Mouse (Mus musculus) intestine, embryonic 16.5 days (tissue): ENCODE results near the gene Tmem231. TPM values are rescaled to one million over a fixed set of nuclear protein-coding genes. Genes with fewer than 3 reads are reported as not detected.

Experiments
- ATAC-seq: fragments of 200-750 bp; cut with Nextera tagmentation; 2 replicates; pipeline ENCODE4 v1.8.0; 2017; ENCODE audit warnings: moderate TSS enrichment, moderate library complexity
- H3K27ac ChIP-seq: fragments of 300-500 bp; sonication (generic); 2 replicates; pipeline ENCODE4 v1.5.1; 2014; ENCODE audit warnings: mild to moderate bottlenecking, low read length
- H3K27me3 ChIP-seq: fragments of 300-500 bp; sonication (generic); replicated peaks from 2 replicates; pipeline ENCODE4 v1.6.1; 2014; ENCODE audit warnings: low read length, control low read depth, mixed read lengths; ENCODE audit not compliant: control insufficient read depth, insufficient read depth
- H3K36me3 ChIP-seq: fragments of 300-500 bp; sonication (generic); 2 replicates; pipeline ENCODE4 v1.6.1; 2014; ENCODE audit warnings: low read length, control low read depth; ENCODE audit not compliant: control insufficient read depth, insufficient read depth
- H3K4me1 ChIP-seq: fragments of 300-500 bp; sonication (generic); 2 replicates; pipeline ENCODE4 v1.6.1; 2014; ENCODE audit warnings: low read length, control low read depth, mixed read lengths; ENCODE audit not compliant: control insufficient read depth, insufficient read depth
- H3K4me2 ChIP-seq: fragments of 300-500 bp; sonication (generic); 2 replicates; pipeline ENCODE4 v1.6.1; 2014; ENCODE audit warnings: low read depth, low read length, control low read depth
- H3K4me3 ChIP-seq: fragments of 300-500 bp; sonication (generic); 2 replicates; pipeline ENCODE4 v1.5.1; 2014; ENCODE audit warnings: mild to moderate bottlenecking, low read length
- H3K9ac ChIP-seq: fragments of 300-500 bp; sonication (generic); 2 replicates; pipeline ENCODE4 v1.6.1; 2014; ENCODE audit warnings: low read depth, low read length
- H3K9me3 ChIP-seq: fragments of 300-500 bp; sonication (generic); 2 replicates; pipeline ENCODE4 v1.6.1; 2016; ENCODE audit warnings: low read length, control low read depth; ENCODE audit not compliant: control insufficient read depth
- WGBS: fragments of 180-500 bp; shearing (Covaris S2); extraction: QIAGEN DNeasy Blood & Tissue Kit; methylation state at CpG from one replicate; pipeline ENCODE4 v1.1.7; 2014; 5-methylcytosine and 5-hydroxymethylcytosine counted together
- polyA plus RNA-seq: library from polyadenylated mRNA; unstranded; fragments of >200 nt; fragmentation: Nextera tagmentation; extraction: Ambion mirVana; gene quantifications from 2 replicates; pipeline ENCODE4 v1.2.1, GENCODE M21; 2015

The Tmem231 gene
- polyA plus RNA-seq, 1 experiment from 2014 or later, result 8.9 TPM

- Histone ChIP-seq H3K4me3 (no peak overlapping the region), H3K36me3 (peaks cover 17% of the 10 kb centered on the region; the same call in 1 of the 2 replicates), H3K4me1 (no peaks in the 10 kb centered on the region), H3K9me3 (no peaks in the 10 kb centered on the region), H3K27ac (no peak overlapping the region), H3K27me3 (no peaks in the 10 kb centered on the region), H3K4me2 (no peak overlapping the region), H3K9ac (no peak overlapping the region)
- 69% methylated on average over 4 of the region's 4 CpGs for WGBS
- ATAC-seq, result no peak
Measured at GRCm38 (mm10) chr8:111954844-111955594, 21.3 kb upstream of the Tmem231 start.

GRCm38 (mm10) chr8:111951936-111952335 is 18.3 kb upstream of the Tmem231 start:
- no peak overlapping the region for H3K4me3 ChIP-seq
- no peak overlapping the region for H3K27ac ChIP-seq
- H3K9me3 ChIP-seq, result no peaks in the 10 kb centered on the region
- H3K4me1 ChIP-seq, result no peaks in the 10 kb centered on the region
- 93% methylated on average over 5 of the region's 5 CpGs for WGBS
- no peak overlapping the region for H3K4me2 ChIP-seq
- H3K27me3 ChIP-seq, result no peaks in the 10 kb centered on the region
- H3K9ac ChIP-seq, result no peak overlapping the region
- peaks cover 17% of the 10 kb centered on the region for H3K36me3 ChIP-seq
- ATAC-seq, result no peak

GRCm38 (mm10) chr8:111951317-111951716 is 17.6 kb upstream of the Tmem231 start:
- Histone ChIP-seq H3K27ac (no peak overlapping the region), H3K36me3 (peaks cover 12% of the 10 kb centered on the region), H3K4me3 (no peak overlapping the region), H3K27me3 (no peaks in the 10 kb centered on the region), H3K4me2 (no peak overlapping the region), H3K4me1 (no peaks in the 10 kb centered on the region), H3K9ac (no peak overlapping the region), H3K9me3 (no peaks in the 10 kb centered on the region)
- WGBS, result 96% methylated on average over 7 of the region's 7 CpGs
- ATAC-seq, result no peak

- Histone ChIP-seq H3K4me3 (no peak overlapping the region), H3K36me3 (peaks cover 12% of the 10 kb centered on the region), H3K27ac (no peak overlapping the region), H3K4me2 (no peak overlapping the region), H3K4me1 (no peaks in the 10 kb centered on the region), H3K27me3 (no peaks in the 10 kb centered on the region), H3K9me3 (no peaks in the 10 kb centered on the region), H3K9ac (no peak overlapping the region)
- ATAC-seq, result no peak
- WGBS, result 82% methylated on average over 3 of the region's 3 CpGs
Measured at GRCm38 (mm10) chr8:111950846-111951245, 17.2 kb upstream of the Tmem231 start.

- H3K27ac ChIP-seq, result no peak overlapping the region
- H3K4me1 ChIP-seq, result no peaks in the 10 kb centered on the region
- 93% methylated on average over 8 of the region's 8 CpGs for WGBS
- H3K9ac ChIP-seq, result no peak overlapping the region
- no peak overlapping the region for H3K4me3 ChIP-seq
- no peaks in the 10 kb centered on the region for H3K9me3 ChIP-seq
- no peaks in the 10 kb centered on the region for H3K27me3 ChIP-seq
- H3K4me2 ChIP-seq, result no peak overlapping the region
- H3K36me3 ChIP-seq, result peaks cover 5% of the 10 kb centered on the region
- no peak for ATAC-seq
Measured at GRCm38 (mm10) chr8:111947954-111948353, 14.3 kb upstream of the Tmem231 start.

DNA sequence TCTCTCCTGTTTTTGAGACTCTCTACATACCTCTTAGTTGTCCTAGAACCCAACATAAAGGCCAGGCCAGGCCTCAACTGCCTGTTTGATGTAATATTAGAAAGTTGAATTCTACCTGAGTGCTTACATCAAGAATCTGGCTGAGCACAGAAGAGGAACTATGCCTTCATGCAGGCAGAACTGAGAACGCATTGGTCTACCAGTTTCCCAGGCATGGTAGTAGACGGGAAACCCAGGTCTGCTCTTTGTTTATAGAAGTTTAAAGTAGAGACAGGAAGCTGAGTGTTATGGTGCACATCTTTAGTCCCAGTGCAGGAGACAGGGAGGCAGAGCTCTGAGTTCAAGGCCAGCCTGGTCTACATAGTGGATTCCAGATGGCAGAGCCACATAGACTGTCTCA is 13.5 kb upstream of the Tmem231 start:
- Histone ChIP-seq H3K4me3 (no peak overlapping the region), H3K9ac (no peak overlapping the region), H3K27ac (no peak overlapping the region), H3K9me3 (no peaks in the 10 kb centered on the region), H3K36me3 (peaks cover 5% of the 10 kb centered on the region), H3K4me1 (no peaks in the 10 kb centered on the region), H3K4me2 (no peak overlapping the region), H3K27me3 (no peaks in the 10 kb centered on the region)
- 80% methylated on average over 2 of the region's 2 CpGs for WGBS
- no peak for ATAC-seq

DNA sequence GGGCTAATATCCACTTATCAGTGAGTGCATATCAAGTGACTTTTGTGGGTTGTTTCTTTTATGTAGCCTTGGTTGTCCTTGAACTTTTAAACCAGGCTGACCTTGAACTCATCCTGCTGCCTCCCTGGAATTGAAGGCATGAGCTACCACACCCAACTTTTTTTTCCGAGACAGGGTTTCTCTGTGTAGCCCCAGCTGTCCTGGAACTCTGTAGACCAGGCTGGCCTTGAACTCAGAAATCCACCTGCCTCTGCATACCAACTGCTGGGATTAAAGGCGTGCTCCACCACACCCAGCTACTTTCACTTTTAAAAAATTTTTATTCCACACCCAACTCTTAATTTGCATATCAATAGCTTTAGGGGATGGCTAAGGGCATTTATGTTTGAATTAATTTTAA is 9.9 kb upstream of the Tmem231 start:
- H3K36me3 ChIP-seq, result no peaks in the 10 kb centered on the region
- WGBS, result 86% methylated on average over 2 of the region's 2 CpGs
- H3K27ac ChIP-seq, result no peak overlapping the region
- H3K9me3 ChIP-seq, result no peaks in the 10 kb centered on the region
- no peak overlapping the region for H3K4me3 ChIP-seq
- no peak for ATAC-seq
- H3K4me2 ChIP-seq, result no peak overlapping the region
- H3K4me1 ChIP-seq, result peaks cover 12% of the 10 kb centered on the region; the same call in 1 of the 2 replicates
- no peak overlapping the region for H3K9ac ChIP-seq
- no peaks in the 10 kb centered on the region for H3K27me3 ChIP-seq

GRCm38 (mm10) chr8:111941101-111941454 is 7.4 kb upstream of the Tmem231 start:
- H3K4me3 ChIP-seq, result peak overlapping the region; percentile 93
- H3K9me3 ChIP-seq, result no peaks in the 10 kb centered on the region
- no peaks in the 10 kb centered on the region for H3K36me3 ChIP-seq
- peak overlapping the region; percentile 56; the same call in 1 of the 2 replicates for H3K27ac ChIP-seq
- ATAC-seq, result 0 out of 2 replicates have a peak, but pooled peaks have one; percentile 14
- under 1% methylated on average over 23 of the region's 23 CpGs for WGBS
- H3K9ac ChIP-seq, result peak overlapping the region; percentile 87
- no peaks in the 10 kb centered on the region for H3K27me3 ChIP-seq
- H3K4me2 ChIP-seq, result peak overlapping the region; percentile 94
- H3K4me1 ChIP-seq, result peaks cover 12% of the 10 kb centered on the region; the same call in 1 of the 2 replicates

- WGBS, result under 1% methylated on average over 65 of the region's 65 CpGs
Measured at GRCm38 (mm10) chr8:111940171-111941100, 6.8 kb upstream of the Tmem231 start, which contains the start of gene Gabarapl2. Gabarapl2 (plus strand) TSS chr8:111940703.

More at GRCm38 (mm10) chr8:111940171-111941100, 6.8 kb upstream of the Tmem231 start, which contains the start of gene Gabarapl2:
- ATAC-seq, result peak; percentile 97
- Histone ChIP-seq H3K9me3 (no peaks in the 10 kb centered on the region), H3K4me1 (peaks cover 12% of the 10 kb centered on the region; the same call in 1 of the 2 replicates), H3K27ac (peak within 1 kb of the TSS; percentile 80), H3K4me3 (peak within 1 kb of the TSS; percentile 93), H3K4me2 (peak within 1 kb of the TSS; percentile 94), H3K27me3 (no peaks in the 10 kb centered on the region), H3K9ac (peak within 1 kb of the TSS; percentile 87), H3K36me3 (no peaks in the 10 kb centered on the region)
